Mouse (Mus musculus) CH12.LX (cell line): ENCODE data around the gene Rtp1. TPM values are rescaled to one million over a fixed set of nuclear protein-coding genes. Genes with fewer than 3 reads are reported as not detected.

Experiments used
- DNase-seq: peaks from one replicate; pipeline ENCODE4 v3.0.0-alpha.2; 2013; ENCODE audit errors: extremely low read depth
- H3K27ac ChIP-seq: 2 replicates; pipeline ENCODE4 v1.5.1; 2012; ENCODE audit warnings: low read depth, mild to moderate bottlenecking, control low read depth, moderate library complexity; ENCODE audit not compliant: insufficient read depth
- H3K27me3 ChIP-seq: replicated peaks from 2 replicates; pipeline ENCODE3; 2012; ENCODE audit warnings: inconsistent platforms
- H3K36me3 ChIP-seq, 2 experiments: replicated peaks in 1 of 2; 2 replicates each; pipeline versions ENCODE3 to v1.6.1; 2012; ENCODE audit warnings: inconsistent platforms in 1 of 2, low read length in 1 of 2, mild to moderate bottlenecking in 1 of 2, mixed read lengths in 1 of 2, moderate library complexity in 1 of 2; ENCODE audit not compliant: control insufficient read depth in 1 of 2, insufficient read depth in 1 of 2
- H3K4me1 ChIP-seq, 2 experiments: 2 replicates each; pipeline ENCODE4 v1.6.1; 2012; ENCODE audit warnings: inconsistent platforms in 1 of 2, moderate library complexity in 1 of 2; ENCODE audit not compliant: insufficient read depth in 2 of 2, control insufficient read depth in 1 of 2
- H3K4me2 ChIP-seq: 2 replicates; pipeline ENCODE4 v1.6.1; 2012; ENCODE audit warnings: low read depth, mild to moderate bottlenecking, control low read depth; ENCODE audit not compliant: poor library complexity, insufficient read depth, severe bottlenecking
- H3K4me3 ChIP-seq, 3 experiments: fragments of 150-350 bp in 1 of 3; sonication (generic) in 1 of 3; replicated peaks in 1 of 3; 2 replicates each; pipeline versions ENCODE3 to v1.5.1; 2011 to 2012; ENCODE audit warnings: low read depth in 2 of 3, low read length in 2 of 3, mild to moderate bottlenecking in 2 of 3, moderate library complexity in 2 of 3, control low read depth in 1 of 3, improper control_type of control experiment in 1 of 3, inconsistent platforms in 1 of 3, mixed read lengths in 1 of 3; ENCODE audit not compliant: poor library complexity in 1 of 3
- H3K79me2 ChIP-seq: replicated peaks from 2 replicates; pipeline ENCODE4 v1.6.1; 2012; ENCODE audit warnings: mild to moderate bottlenecking, moderate library complexity; ENCODE audit not compliant: control insufficient read depth, poor library complexity, insufficient read depth, severe bottlenecking; ENCODE audit errors: extremely low read depth
- H3K9ac ChIP-seq: 2 replicates; pipeline ENCODE4 v1.6.1; 2012; ENCODE audit warnings: low read depth, mild to moderate bottlenecking, control low read depth, moderate library complexity; ENCODE audit not compliant: insufficient read depth
- H3K9me3 ChIP-seq: replicated peaks from 2 replicates; pipeline ENCODE3; 2012; ENCODE audit warnings: low read length, inconsistent platforms, mixed read lengths
- CHD2 ChIP-seq: IDR thresholded peaks from 2 replicates; pipeline ENCODE4 v1.6.1; 2011; ENCODE audit warnings: low read length, improper control_type of control experiment
- CTCF ChIP-seq, 2 experiments: IDR thresholded peaks in 1 of 2; conservative IDR thresholded peaks in 1 of 2; 2 replicates each; pipeline ENCODE4 v1.5.1; 2011 to 2012; ENCODE audit warnings: low read depth in 2 of 2, low read length in 2 of 2, improper control_type of control experiment in 1 of 2, inconsistent platforms in 1 of 2, mild to moderate bottlenecking in 1 of 2, moderate library complexity in 1 of 2
- ELF1 ChIP-seq: IDR thresholded peaks from 2 replicates; pipeline ENCODE4 v1.6.1; 2014; ENCODE audit warnings: low read depth, mild to moderate bottlenecking, inconsistent platforms, low read length, improper control_type of control experiment
- EP300 ChIP-seq: IDR thresholded peaks from 2 replicates; pipeline ENCODE4 v1.6.1; 2011; ENCODE audit warnings: low read length, improper control_type of control experiment
- HCFC1 ChIP-seq: IDR thresholded peaks from 2 replicates; pipeline ENCODE4 v1.6.1; 2012; ENCODE audit warnings: low read depth, mild to moderate bottlenecking, inconsistent platforms, low read length, improper control_type of control experiment
- IRF4 ChIP-seq: IDR thresholded peaks from 2 replicates; pipeline ENCODE4 v1.6.1; 2014; ENCODE audit warnings: low read depth, mild to moderate bottlenecking, inconsistent platforms, low read length, improper control_type of control experiment
- JUN ChIP-seq: IDR thresholded peaks from 2 replicates; pipeline ENCODE4 v1.6.1; 2011; ENCODE audit warnings: low read depth, mild to moderate bottlenecking, low read length, improper control_type of control experiment, moderate library complexity; ENCODE audit not compliant: insufficient read depth
- JUND ChIP-seq: conservative IDR thresholded peaks from 2 replicates; pipeline ENCODE4 v1.6.1; 2011; ENCODE audit warnings: low read depth, low read length, improper control_type of control experiment
- KAT2A ChIP-seq: IDR thresholded peaks from 2 replicates; pipeline ENCODE4 v1.6.1; 2012; ENCODE audit warnings: low read length, improper control_type of control experiment, inconsistent platforms; ENCODE audit not compliant: insufficient replicate concordance
- MAFK ChIP-seq: IDR thresholded peaks from 2 replicates; pipeline ENCODE4 v1.6.1; 2011; ENCODE audit warnings: low read length, improper control_type of control experiment; ENCODE audit not compliant: insufficient replicate concordance
- MAZ ChIP-seq: IDR thresholded peaks from 2 replicates; pipeline ENCODE4 v1.6.1; 2012; ENCODE audit warnings: low read depth, mild to moderate bottlenecking, inconsistent platforms, low read length, improper control_type of control experiment, moderate library complexity
- MEF2A ChIP-seq: IDR thresholded peaks from 2 replicates; pipeline ENCODE4 v1.6.1; 2014; ENCODE audit warnings: low read depth, mild to moderate bottlenecking, inconsistent platforms, low read length, improper control_type of control experiment, borderline replicate concordance
- MYC ChIP-seq: IDR thresholded peaks from 2 replicates; pipeline ENCODE4 v1.6.1; 2011; ENCODE audit warnings: low read depth, mild to moderate bottlenecking, improper control_type of control experiment, low read length
- PAX5 ChIP-seq: IDR thresholded peaks from 2 replicates; pipeline ENCODE4 v1.6.1; 2012; ENCODE audit warnings: low read length, inconsistent platforms, mixed read lengths
- POLR2A ChIP-seq: IDR thresholded peaks from 2 replicates; pipeline ENCODE4 v1.6.1; 2011; ENCODE audit warnings: low read depth, mild to moderate bottlenecking, improper control_type of control experiment, low read length
- POLR2AphosphoS2 ChIP-seq: IDR thresholded peaks from 2 replicates; pipeline ENCODE4 v1.6.1; 2011; ENCODE audit warnings: low read depth, low read length, improper control_type of control experiment
- RAD21 ChIP-seq: IDR thresholded peaks from 2 replicates; pipeline ENCODE4 v1.6.1; 2011; ENCODE audit warnings: low read depth, mild to moderate bottlenecking, low read length, improper control_type of control experiment, moderate library complexity
- RCOR1 ChIP-seq: conservative IDR thresholded peaks from 2 replicates; pipeline ENCODE4 v1.6.1; 2012; ENCODE audit warnings: low read depth, mild to moderate bottlenecking, inconsistent platforms, low read length, improper control_type of control experiment
- SIN3A ChIP-seq: IDR thresholded peaks from 2 replicates; pipeline ENCODE4 v1.6.1; 2012; ENCODE audit warnings: low read length, improper control_type of control experiment, inconsistent platforms
- SMC3 ChIP-seq: IDR thresholded peaks from 2 replicates; pipeline ENCODE4 v1.6.1; 2011; ENCODE audit warnings: low read depth, low read length, improper control_type of control experiment
- TBP ChIP-seq: conservative IDR thresholded peaks from 2 replicates; pipeline ENCODE4 v1.6.1; 2011; ENCODE audit warnings: low read depth, low read length, improper control_type of control experiment
- UBTF ChIP-seq: IDR thresholded peaks from 2 replicates; pipeline ENCODE4 v1.6.1; 2012; ENCODE audit warnings: low read depth, mild to moderate bottlenecking, inconsistent platforms, low read length, improper control_type of control experiment, moderate library complexity
- ZC3H11A ChIP-seq: IDR thresholded peaks from 2 replicates; pipeline ENCODE4 v1.6.1; 2012; ENCODE audit warnings: low read depth, mild to moderate bottlenecking, inconsistent platforms, low read length, improper control_type of control experiment
- ZMIZ1 ChIP-seq: IDR thresholded peaks from 2 replicates; pipeline ENCODE4 v1.6.1; 2012; ENCODE audit warnings: low read depth, mild to moderate bottlenecking, inconsistent platforms, low read length, improper control_type of control experiment
- ZNF384 ChIP-seq: IDR thresholded peaks from 2 replicates; pipeline ENCODE4 v1.6.1; 2012; ENCODE audit warnings: low read depth, low read length, improper control_type of control experiment, inconsistent platforms
- dilution Hi-C: fragments of 300-500 bp; cut with MboI; formaldehyde crosslinking; loops from 2 replicates; pipeline ENCODE4 v1.14.3; 2020; ENCODE audit warnings: low sequenced_read_pairs; ENCODE audit not compliant: extremely low pct_unique_long_range_greater_than_20kb, extremely low pct_ligation_motif_present
- in situ Hi-C: fragments of 300-500 bp; cut with MboI; formaldehyde crosslinking; loops from 3 replicates; pipeline ENCODE4 v1.14.3; 2019; ENCODE audit warnings: low sequenced_read_pairs, low pct_ligation_motif_present, low pct_unique_long_range_greater_than_20kb, mixed read lengths
- polyA plus RNA-seq: library from polyadenylated mRNA; unstranded; fragments of >175 nt; gene quantifications from 2 replicates; pipeline ENCODE4 v1.2.1, GENCODE M21; 2012; ENCODE audit warnings: low read depth; ENCODE audit not compliant: insufficient read length
- total RNA-seq, 2 experiments: library from RNA; depleted of rRNA; stranded (reverse); fragments of 300-350 nt in 1 of 2; fragments of >200 nt in 1 of 2; gene quantifications; 2 replicates each; pipeline ENCODE4 v1.2.3; 2012 to 2014

Rtp1 gene
- total and polyA plus RNA-seq, 3 experiments, result not detected

GRCm38 (mm10) chr16:23450816-23451215 is 21.9 kb downstream of the Rtp1 start:
- no peaks in the 10 kb centered on the region for H3K9me3 ChIP-seq
- H3K9ac ChIP-seq, result no peak overlapping the region
- in situ Hi-C loops, result loop anchor here (5.0 kb wide), 1 partner anchor 446 kb away; no protein-coding TSS in a partner anchor
- DNase-seq, result no peak
- H3K4me1 ChIP-seq, result peaks cover 0 to 11% of the 10 kb centered on the region in 2 experiments; a peak in 2 of 4 replicates
- no peaks in the 10 kb centered on the region for H3K27me3 ChIP-seq
- dilution Hi-C loops, result no loop called here
- TF ChIP-seq ELF1 (no peak), ZNF384 (no peak), POLR2AphosphoS2 (no peak), MAFK (no peak), IRF4 (no peak), EP300 (no peak), ZMIZ1 (no peak), MEF2A (no peak), TBP (no peak), RCOR1 (no peak), CHD2 (no peak), CTCF (conservative IDR thresholded peaks at IDR 0.05 in 1 of 2, IDR thresholded peaks at IDR 0.05 in 1 of 2; ENCODE audit: low read depth in 2 of 2, low read length in 2 of 2) (no peak), MAZ (no peak), JUN (no peak)
- no peak overlapping the region for H3K27ac ChIP-seq
- H3K79me2 ChIP-seq, result no peaks in the 10 kb centered on the region
- no peaks in the 10 kb centered on the region for H3K36me3 ChIP-seq
- no peak overlapping the region for H3K4me2 ChIP-seq
- no peak overlapping the region for H3K4me3 ChIP-seq

GRCm38 (mm10) chr16:23452476-23452875 is 23.5 kb downstream of the Rtp1 start:
- Histone ChIP-seq H3K27ac (no peak overlapping the region), H3K9me3 (no peaks in the 10 kb centered on the region), H3K4me3 (no peak overlapping the region), H3K9ac (no peak overlapping the region), H3K36me3 (no peaks in the 10 kb centered on the region), H3K79me2 (no peaks in the 10 kb centered on the region), H3K27me3 (no peaks in the 10 kb centered on the region), H3K4me1 (peaks cover 0 to 11% of the 10 kb centered on the region in 2 experiments; a peak in 2 of 4 replicates), H3K4me2 (no peak overlapping the region)
- dilution Hi-C loops, result no loop called here
- TF ChIP-seq PAX5 (no peak), SIN3A (no peak), RAD21 (peak; percentile 99), IRF4 (no peak), SMC3 (peak; percentile 90), POLR2A (no peak), JUND (peak; percentile 53; the same call in 1 of the 2 replicates), CHD2 (no peak), CTCF (conservative IDR thresholded peaks at IDR 0.05 in 1 of 2, IDR thresholded peaks at IDR 0.05 in 1 of 2; ENCODE audit: low read depth in 2 of 2, low read length in 2 of 2) (peak; percentile 88 to 98), ZC3H11A (peak; percentile 62), MYC (no peak), UBTF (no peak), MAZ (no peak), HCFC1 (no peak), KAT2A (no peak)
- peak; percentile 80 for DNase-seq
- in situ Hi-C loops, result loop anchor here (5.0 kb wide), 1 partner anchor 445 kb away; no protein-coding TSS in a partner anchor
